Mouse (Mus musculus): ENCODE measurements around the gene Shisa8. TPM values are rescaled to one million over a fixed set of nuclear protein-coding genes. Genes with fewer than 3 reads are reported as not detected.
A peak's percentile ranks its signal among the peaks of the same experiment; 100 is the strongest.

Shisa8 gene
- polyA plus RNA-seq, 3 experiments from 2014 or later, result not detected

DNA sequence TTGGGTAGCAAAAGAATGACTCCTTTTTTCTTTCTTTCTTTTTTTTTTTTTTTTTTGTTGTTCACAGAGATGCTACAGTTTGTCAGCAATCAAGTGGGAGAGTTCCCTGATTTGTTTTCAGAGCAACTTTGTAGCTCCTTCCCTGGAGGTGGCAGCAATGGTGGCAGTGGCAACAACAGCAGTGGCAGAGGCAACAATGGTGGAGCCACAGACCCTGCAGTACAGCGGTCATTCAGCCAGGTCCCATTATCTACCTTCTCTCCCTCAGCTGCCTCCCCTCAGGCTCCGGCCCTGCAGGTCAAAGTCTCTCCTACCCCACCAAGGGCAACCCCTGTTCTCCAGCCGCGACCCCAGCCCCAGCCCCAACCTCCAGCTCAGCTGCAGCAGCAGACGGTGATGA lies 42.9 kb downstream of the Shisa8 start:
- no peak for ATAC-seq

DNA sequence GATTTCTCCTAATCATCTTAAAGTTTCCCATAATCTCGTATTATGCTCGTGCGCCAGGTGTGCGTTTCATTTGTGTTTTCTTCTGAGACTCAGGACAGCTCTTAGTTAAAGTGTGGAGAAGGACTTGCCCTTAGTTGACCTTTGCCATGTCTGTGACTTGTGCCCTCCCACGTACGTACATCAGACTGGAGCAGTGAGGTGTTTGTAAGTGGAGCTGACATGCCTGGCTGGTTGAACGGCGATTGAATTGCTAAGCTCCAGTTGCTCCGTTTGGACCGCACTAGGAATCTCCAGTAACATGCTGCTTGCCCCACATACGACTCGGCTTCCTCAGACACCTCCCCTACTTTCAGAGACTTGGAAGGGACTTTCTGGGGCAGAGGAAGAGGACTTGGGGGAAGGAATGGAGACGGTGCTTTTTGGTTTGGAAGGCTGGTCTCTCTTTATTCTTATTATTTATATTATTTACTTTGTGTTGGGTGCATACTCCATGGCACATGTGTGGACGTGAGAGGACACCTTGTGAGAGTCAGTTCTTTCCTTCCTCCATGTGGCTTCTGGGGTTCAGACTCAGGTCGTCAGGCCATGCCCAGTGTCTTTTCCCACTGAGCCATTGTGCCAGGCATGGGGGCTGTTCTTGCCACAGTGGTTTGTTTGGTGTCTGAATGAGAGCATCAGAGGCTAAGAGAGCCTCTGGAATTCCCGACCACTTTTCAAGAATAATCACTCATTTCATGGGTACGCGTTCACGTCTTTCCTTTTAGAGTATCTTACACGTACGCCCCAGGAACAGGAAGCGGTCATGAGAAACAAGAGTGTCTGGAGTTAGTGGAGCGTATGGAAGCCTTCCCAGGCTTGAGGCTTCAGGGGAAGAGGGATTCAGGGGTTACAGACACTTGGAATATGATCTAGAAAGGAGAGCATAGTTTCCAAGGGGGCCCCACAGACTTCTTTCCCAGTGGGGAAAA lies 45.1 kb downstream of the Shisa8 start:
- peak; percentile 6 for ATAC-seq

DNA sequence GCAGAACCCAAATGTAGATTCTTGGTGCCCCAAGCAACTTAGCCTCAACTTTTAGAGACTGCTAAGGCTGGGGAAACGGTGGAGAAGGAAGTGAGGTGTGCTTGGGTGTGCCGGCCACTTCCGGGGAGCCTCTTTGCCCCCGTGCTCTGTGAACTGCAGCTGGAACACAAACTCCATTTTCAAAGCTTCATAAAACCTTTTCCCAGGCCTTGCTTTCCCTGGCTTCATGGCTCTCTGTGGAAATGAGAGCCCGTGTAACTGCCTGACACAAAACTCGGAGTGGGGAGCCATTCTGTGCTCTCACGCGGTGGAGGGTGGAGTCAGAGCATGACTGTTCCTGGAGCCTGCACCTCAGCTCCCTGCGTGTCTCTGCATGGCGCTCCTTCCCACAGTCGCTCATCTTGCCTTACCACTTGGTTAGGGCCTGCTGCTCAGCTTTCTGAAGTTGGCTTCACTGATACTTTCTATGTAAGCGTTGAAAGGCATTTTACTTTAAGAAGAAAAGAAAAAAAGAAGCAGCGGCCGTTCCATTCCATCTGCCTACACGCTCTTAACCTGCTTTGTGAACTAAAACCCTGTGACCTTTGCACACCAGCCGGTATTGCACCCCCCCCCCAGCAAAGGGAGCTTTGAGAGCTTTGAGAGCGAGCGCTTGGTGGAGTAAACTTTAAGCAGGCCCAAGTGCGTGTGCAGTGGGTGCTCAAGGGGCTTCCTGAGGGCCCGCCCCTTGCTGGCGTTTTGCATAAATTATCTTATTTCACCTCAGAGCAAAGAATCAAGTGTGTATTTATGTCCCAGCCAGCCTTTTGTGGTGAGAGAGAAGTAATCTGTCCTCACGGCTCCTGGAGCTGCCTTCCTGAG lies 46.1 kb downstream of the Shisa8 start:
- ATAC-seq, result peak; percentile 70

- ATAC-seq, result peak; percentile 29
Measured at GRCm38 (mm10) chr15:82165332-82166239, 47.0 kb downstream of the Shisa8 start.

DNA sequence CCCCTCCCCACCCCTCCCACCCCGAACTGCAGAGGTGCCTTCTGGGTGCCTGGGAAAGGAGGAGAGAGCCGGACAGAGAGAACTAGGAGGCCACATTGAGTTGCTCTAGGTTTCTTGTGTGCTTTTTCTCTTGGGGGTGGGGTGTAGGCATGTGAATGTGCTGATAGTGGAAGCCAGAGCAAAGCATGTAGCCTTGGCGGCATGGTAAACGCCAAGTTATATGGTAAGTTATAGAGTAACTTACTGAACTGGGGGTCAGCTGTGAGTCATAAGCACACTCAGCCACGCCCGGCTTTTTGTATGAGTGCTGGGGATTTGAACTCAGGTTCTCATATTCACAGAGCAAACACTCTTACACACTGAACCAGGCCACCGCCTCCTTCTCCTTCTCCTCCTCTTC lies 48.1 kb downstream of the Shisa8 start:
- ATAC-seq, result no peak

- ATAC-seq, result no peak
Measured at GRCm38 (mm10) chr15:82164061-82164399, 48.6 kb downstream of the Shisa8 start.

DNA sequence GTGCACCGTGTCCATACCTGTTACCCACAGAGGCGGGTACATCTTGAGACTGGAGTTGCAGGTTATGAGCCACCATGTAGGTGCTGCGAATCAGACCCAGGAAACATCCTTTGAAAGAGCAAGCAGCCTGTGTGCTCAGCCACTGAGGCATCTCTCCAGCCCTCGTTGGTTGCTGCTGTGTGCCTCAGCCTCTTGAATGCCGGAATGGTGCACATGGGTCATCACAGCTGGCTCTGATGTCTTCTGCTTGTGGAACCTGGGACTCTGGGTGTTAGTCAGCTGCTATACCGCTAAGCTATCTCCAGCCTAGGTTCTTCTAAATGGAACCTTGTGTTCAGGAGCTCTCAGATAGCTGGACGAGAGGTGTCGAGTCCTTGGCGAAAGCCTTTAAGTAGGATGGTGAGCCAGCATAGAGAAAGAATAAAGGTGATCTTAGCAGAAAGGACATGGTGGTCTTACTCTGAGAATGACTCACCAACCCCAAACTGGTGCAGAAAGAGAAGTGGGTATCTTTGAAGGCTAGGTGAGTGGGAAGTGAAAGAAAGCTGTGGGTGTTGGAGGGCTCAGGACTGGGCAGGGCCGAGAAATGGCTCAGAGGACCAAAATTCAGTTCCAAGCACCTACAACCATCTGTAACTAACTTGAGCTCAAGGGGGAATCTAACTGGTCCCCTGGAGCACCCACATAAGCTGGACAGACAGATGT lies 49.1 kb downstream of the Shisa8 start:
- ATAC-seq, result no peak

DNA sequence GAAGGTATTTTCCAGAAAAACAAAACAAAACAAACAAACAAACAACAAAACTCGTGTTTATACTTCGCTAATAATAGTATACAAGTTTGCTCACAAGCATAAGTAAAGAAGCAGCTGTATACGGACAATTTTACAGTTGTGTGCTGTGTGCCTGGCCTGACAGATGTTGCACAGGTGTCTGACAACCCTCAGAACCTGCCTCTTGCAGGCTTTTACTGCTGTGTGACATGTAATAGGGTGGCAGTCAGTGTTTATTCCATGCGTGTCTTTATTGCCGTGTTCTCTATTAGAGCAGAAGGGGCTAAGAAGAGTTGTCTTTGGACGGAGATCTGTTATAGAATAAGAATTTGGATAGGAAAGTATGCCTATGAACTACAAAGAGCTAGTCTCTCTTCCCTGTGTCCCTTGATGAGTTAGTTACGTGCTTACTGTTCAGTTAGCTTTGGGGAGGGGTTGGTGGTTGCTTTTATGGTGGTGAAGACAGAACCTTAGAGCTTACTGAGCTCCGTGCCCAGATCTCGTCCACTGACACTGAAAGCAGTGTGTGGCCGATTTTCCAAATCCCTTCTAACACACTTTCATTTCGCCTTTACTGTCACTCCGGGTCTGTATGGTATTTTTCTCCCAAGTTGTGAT lies 50.5 kb downstream of the Shisa8 start:
- ATAC-seq, result no peak

DNA sequence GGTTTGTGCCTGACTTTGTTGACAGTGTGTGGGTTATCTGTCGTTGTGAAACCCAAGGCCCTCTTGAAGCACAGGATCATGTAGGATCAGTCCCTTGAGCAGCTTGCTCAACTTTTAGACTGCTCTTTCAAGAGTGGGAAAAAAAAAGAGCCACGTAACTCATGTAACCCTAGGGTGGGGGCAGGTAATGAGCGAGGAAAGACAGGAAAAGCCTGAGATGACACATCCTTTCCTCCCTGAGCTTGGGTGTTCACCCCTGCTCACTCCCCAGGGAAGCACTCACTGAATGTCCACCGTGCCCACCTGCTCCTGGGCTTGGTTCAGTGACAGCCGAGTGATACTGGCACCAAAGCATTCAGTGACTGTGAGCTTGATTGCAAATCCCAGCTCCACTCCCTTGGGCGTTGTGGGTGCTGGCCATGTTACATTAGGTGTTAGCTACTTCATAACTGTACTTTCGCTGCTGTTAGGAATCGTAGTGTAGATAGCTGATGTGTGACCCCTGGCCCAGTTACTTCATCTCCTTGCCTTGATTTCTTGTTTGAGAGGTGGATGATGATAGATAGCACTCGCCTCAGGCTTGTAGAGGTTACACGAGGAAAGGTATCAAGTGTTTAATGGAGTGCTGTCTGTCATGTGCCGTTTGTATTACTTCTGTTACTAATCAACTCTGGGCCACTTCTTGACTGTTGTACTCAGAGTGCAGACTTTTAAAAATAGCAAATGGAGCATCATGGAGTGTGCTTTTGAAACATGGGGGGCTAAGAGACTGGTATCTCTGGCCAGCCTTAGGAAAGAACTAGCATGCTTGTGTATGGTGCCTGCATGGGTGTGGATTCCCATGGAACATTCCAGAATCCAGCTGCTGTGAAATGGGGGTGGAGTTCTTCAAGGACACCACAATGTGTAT lies 51.6 kb downstream of the Shisa8 start:
- no peak for ATAC-seq

- no peak for ATAC-seq
Measured at GRCm38 (mm10) chr15:82159471-82159870, 53.1 kb downstream of the Shisa8 start.

GRCm38 (mm10) chr15:82158243-82159035 lies 54.2 kb downstream of the Shisa8 start:
- no peak for ATAC-seq

GRCm38 (mm10) chr15:82156902-82157301 lies 55.7 kb downstream of the Shisa8 start:
- ATAC-seq, result no peak

DNA sequence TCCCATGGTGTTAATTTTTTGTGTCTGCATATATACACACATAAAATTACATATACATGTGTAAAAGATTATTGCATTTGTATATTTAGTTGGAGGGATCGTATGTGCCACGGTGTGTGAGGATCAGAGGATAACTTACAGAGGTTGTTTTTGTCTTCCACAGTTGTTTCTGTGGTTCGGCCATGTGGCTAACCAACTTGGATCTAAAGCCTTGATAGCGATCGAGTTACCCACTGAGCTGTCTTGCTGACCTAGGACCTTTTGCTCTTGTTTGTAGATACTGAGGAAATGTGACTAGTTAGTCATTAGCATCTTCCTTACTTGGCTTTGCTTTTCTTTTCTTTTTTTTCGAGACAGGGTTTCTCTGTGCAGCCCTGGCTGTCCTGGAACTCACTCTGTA lies 56.3 kb downstream of the Shisa8 start:
- peak; percentile 38 for ATAC-seq

Other genes starting within 250 kb of the Shisa8 start
- gene 1700029P11Rik, start 232.3 kb downstream of the Shisa8 start, polyA plus RNA-seq (2017; shearing (Covaris generic)), result not detected
- 10 to 100 TPM; 54.3 to 56.7 (median 54.4) TPM for gene Xrcc6, start 225.0 kb downstream of the Shisa8 start, polyA plus RNA-seq (2017; shearing (Covaris generic))
- gene Desi1, start 179.0 kb downstream of the Shisa8 start, polyA plus RNA-seq (2017; shearing (Covaris generic)), result 10 to 100 TPM in 2 of 3 experiments, 1 to 10 TPM in 1; 8.8 to 13.8 (median 12.5) TPM
- 100 to 1,000 TPM; 178 to 210 (median 205) TPM for gene Snu13, start 165.2 kb downstream of the Shisa8 start, polyA plus RNA-seq (2017; shearing (Covaris generic))
- gene 4930407I10Rik, start 153.7 kb downstream of the Shisa8 start, polyA plus RNA-seq (2017; shearing (Covaris generic)), result not detected
- under 1 TPM in 1 of 3 experiments, not detected in 2; 0.12 TPM for gene Mei1, start 142.8 kb downstream of the Shisa8 start, polyA plus RNA-seq (2017; shearing (Covaris generic))
- gene Ccdc134, start 84.9 kb downstream of the Shisa8 start, polyA plus RNA-seq (2017; shearing (Covaris generic)), result 10 to 100 TPM; 19.9 to 26.0 (median 20.8) TPM
- gene Srebf2, start 65.6 kb downstream of the Shisa8 start, polyA plus RNA-seq (2017; shearing (Covaris generic)), result 10 to 100 TPM; 28.4 to 42.6 (median 35.6) TPM
- gene Tnfrsf13c, start 11.6 kb upstream of the Shisa8 start, polyA plus RNA-seq (2017; shearing (Covaris generic)), result 1 to 10 TPM; 2.3 to 7.1 (median 4.8) TPM
- 10 to 100 TPM in 2 of 3 experiments, 1 to 10 TPM in 1; 6.0 to 56.1 (median 12.3) TPM for gene Cenpm, start 31.9 kb upstream of the Shisa8 start, polyA plus RNA-seq (2017; shearing (Covaris generic))
- gene 1500009C09Rik, start 39.6 kb upstream of the Shisa8 start, polyA plus RNA-seq (2017; shearing (Covaris generic)), result not detected
- gene Sept3, start 62.1 kb upstream of the Shisa8 start, polyA plus RNA-seq (2017; shearing (Covaris generic)), result not detected
- not detected for gene Wbp2nl, start 86.1 kb upstream of the Shisa8 start, polyA plus RNA-seq (2017; shearing (Covaris generic))
- gene Naga, start 126.1 kb upstream of the Shisa8 start, polyA plus RNA-seq (2017; shearing (Covaris generic)), result 10 to 100 TPM; 40.7 to 74.7 (median 50.9) TPM
- 1 to 10 TPM; 2.7 to 5.1 (median 4.0) TPM for gene Pheta2, start 126.1 kb upstream of the Shisa8 start, polyA plus RNA-seq (2017; shearing (Covaris generic))
- 100 to 1,000 TPM; 101 to 149 (median 103) TPM for gene Smdt1, start 126.1 kb upstream of the Shisa8 start, polyA plus RNA-seq (2017; shearing (Covaris generic))
- 100 to 1,000 TPM; 393 to 568 (median 531) TPM for gene Ndufa6, start 141.5 kb upstream of the Shisa8 start, polyA plus RNA-seq (2017; shearing (Covaris generic))
- gene Cyp2d22, start 167.4 kb upstream of the Shisa8 start, polyA plus RNA-seq (2017; shearing (Covaris generic)), result 1 to 10 TPM in 2 of 3 experiments, not detected in 1; 2.6 to 3.5 TPM
- not detected for gene Cyp2d11, start 181.2 kb upstream of the Shisa8 start, polyA plus RNA-seq (2017; shearing (Covaris generic))
- gene Cyp2d10, start 194.4 kb upstream of the Shisa8 start, polyA plus RNA-seq (2017; shearing (Covaris generic)), result not detected
- gene Cyp2d9, start 220.6 kb upstream of the Shisa8 start, polyA plus RNA-seq (2017; shearing (Covaris generic)), result not detected